Mouse (Mus musculus): ENCODE results near the gene Olfr616. TPM values are rescaled to one million over a fixed set of nuclear protein-coding genes. Genes with fewer than 3 reads are reported as not detected.
"Not testable (repeated sequence)": the region's sequence is repeated elsewhere in the genome, so short reads cannot be mapped to it uniquely, and the experiment has no call there.

Gene Olfr616
- polyA plus RNA-seq, 1 experiment from 2014 or later: not detected

GRCm38 (mm10) chr7:103520746-103521145 lies 48.2 kb downstream of the Olfr616 start, which contains the start of gene Olfr611:
Gene Olfr611 (minus strand): TSS chr7:103520846.
- WGBS: 69% methylated on average over 1 of the region's 1 CpGs
- not testable (repeated sequence) for H3K4me3 ChIP-seq (ENCODE audit: low read depth, low read length); H3K27me3 ChIP-seq (ENCODE audit: control insufficient read depth, insufficient read depth, low read depth, low read length); ATAC-seq; H3K9ac ChIP-seq (ENCODE audit: low read depth, low read length); H3K4me1 ChIP-seq (ENCODE audit: control insufficient read depth, insufficient read depth, low read length); H3K4me2 ChIP-seq (ENCODE audit: low read length); H3K36me3 ChIP-seq (ENCODE audit: control insufficient read depth, insufficient read depth, low read length); H3K27ac ChIP-seq (ENCODE audit: low read length); H3K9me3 ChIP-seq (replicated peaks; ENCODE audit: control insufficient read depth, low read length, poor library complexity, severe bottlenecking)

Small RNA genes lying within 50 kb of the gene (microRNA-seq; reads per million reads assigned to microRNA genes)
- gene Gm26506: not detected

Other genes with a start within 250 kb of the Olfr616 start
- not detected in 2 replicates for gene Olfr598, start 245.6 kb downstream of the Olfr616 start, polyA plus RNA-seq (2015; fragmentation: Nextera tagmentation; extraction: Ambion mirVana)
- not detected in 2 replicates for gene Olfr599, start 233.2 kb downstream of the Olfr616 start, polyA plus RNA-seq (2015; fragmentation: Nextera tagmentation; extraction: Ambion mirVana)
- gene Olfr600, start 219.5 kb downstream of the Olfr616 start, polyA plus RNA-seq (2015; fragmentation: Nextera tagmentation; extraction: Ambion mirVana): not detected in 2 replicates
- gene Olfr601, start 206.5 kb downstream of the Olfr616 start, polyA plus RNA-seq (2015; fragmentation: Nextera tagmentation; extraction: Ambion mirVana): not detected in 2 replicates
- gene Olfr603, start 183.0 kb downstream of the Olfr616 start, polyA plus RNA-seq (2015; fragmentation: Nextera tagmentation; extraction: Ambion mirVana): not detected in 2 replicates
- gene Usp17lc, start 154.1 kb downstream of the Olfr616 start, polyA plus RNA-seq (2015; fragmentation: Nextera tagmentation; extraction: Ambion mirVana): not detected in 2 replicates
- gene Olfr605, start 123.7 kb downstream of the Olfr616 start, polyA plus RNA-seq (2015; fragmentation: Nextera tagmentation; extraction: Ambion mirVana): not detected in 2 replicates
- gene Olfr606, start 120.1 kb downstream of the Olfr616 start, polyA plus RNA-seq (2015; fragmentation: Nextera tagmentation; extraction: Ambion mirVana): not detected in 2 replicates
- not detected in 2 replicates for gene Olfr607, start 105.0 kb downstream of the Olfr616 start, polyA plus RNA-seq (2015; fragmentation: Nextera tagmentation; extraction: Ambion mirVana)
- not detected in 2 replicates for gene Olfr608, start 99.3 kb downstream of the Olfr616 start, polyA plus RNA-seq (2015; fragmentation: Nextera tagmentation; extraction: Ambion mirVana)
- gene Olfr609, start 71.1 kb downstream of the Olfr616 start, polyA plus RNA-seq (2015; fragmentation: Nextera tagmentation; extraction: Ambion mirVana): not detected in 2 replicates
- gene Olfr610, start 57.0 kb downstream of the Olfr616 start, polyA plus RNA-seq (2015; fragmentation: Nextera tagmentation; extraction: Ambion mirVana): not detected in 2 replicates
- not detected in 2 replicates for gene Olfr611, start 48.3 kb downstream of the Olfr616 start, polyA plus RNA-seq (2015; fragmentation: Nextera tagmentation; extraction: Ambion mirVana)
- gene Olfr612, start 26.4 kb downstream of the Olfr616 start, polyA plus RNA-seq (2015; fragmentation: Nextera tagmentation; extraction: Ambion mirVana): not detected in 2 replicates
- not detected in 2 replicates for gene Olfr613, start 21.1 kb downstream of the Olfr616 start, polyA plus RNA-seq (2015; fragmentation: Nextera tagmentation; extraction: Ambion mirVana)
- not detected in 2 replicates for gene Olfr615, start 13.1 kb downstream of the Olfr616 start, polyA plus RNA-seq (2015; fragmentation: Nextera tagmentation; extraction: Ambion mirVana)
- gene Olfr617, start 3.9 kb upstream of the Olfr616 start, polyA plus RNA-seq (2015; fragmentation: Nextera tagmentation; extraction: Ambion mirVana): not detected in 2 replicates
- gene Olfr618, start 21.0 kb upstream of the Olfr616 start, polyA plus RNA-seq (2015; fragmentation: Nextera tagmentation; extraction: Ambion mirVana): 0.15 TPM in 1 of 2 replicates, not detected in the other
- gene Olfr619, start 31.4 kb upstream of the Olfr616 start, polyA plus RNA-seq (2015; fragmentation: Nextera tagmentation; extraction: Ambion mirVana): not detected in 2 replicates
- not detected in 2 replicates for gene Olfr620, start 43.4 kb upstream of the Olfr616 start, polyA plus RNA-seq (2015; fragmentation: Nextera tagmentation; extraction: Ambion mirVana)
- not detected in 2 replicates for gene Olfr622, start 73.6 kb upstream of the Olfr616 start, polyA plus RNA-seq (2015; fragmentation: Nextera tagmentation; extraction: Ambion mirVana)
- gene Olfr623, start 94.6 kb upstream of the Olfr616 start, polyA plus RNA-seq (2015; fragmentation: Nextera tagmentation; extraction: Ambion mirVana): not detected in 2 replicates
- gene Olfr624, start 102.0 kb upstream of the Olfr616 start, polyA plus RNA-seq (2015; fragmentation: Nextera tagmentation; extraction: Ambion mirVana): not detected in 2 replicates
- gene Olfr625-ps1, start 113.6 kb upstream of the Olfr616 start, polyA plus RNA-seq (2015; fragmentation: Nextera tagmentation; extraction: Ambion mirVana): not detected in 2 replicates
- gene Olfr243, start 145.5 kb upstream of the Olfr616 start, polyA plus RNA-seq (2015; fragmentation: Nextera tagmentation; extraction: Ambion mirVana): not detected in 2 replicates
- gene Olfr628, start 161.2 kb upstream of the Olfr616 start, polyA plus RNA-seq (2015; fragmentation: Nextera tagmentation; extraction: Ambion mirVana): not detected in 2 replicates
- gene Olfr629, start 175.8 kb upstream of the Olfr616 start, polyA plus RNA-seq (2015; fragmentation: Nextera tagmentation; extraction: Ambion mirVana): not detected in 2 replicates
- not detected in 2 replicates for gene Olfr630, start 188.2 kb upstream of the Olfr616 start, polyA plus RNA-seq (2015; fragmentation: Nextera tagmentation; extraction: Ambion mirVana)
- gene Olfr69, start 202.5 kb upstream of the Olfr616 start, polyA plus RNA-seq (2015; fragmentation: Nextera tagmentation; extraction: Ambion mirVana): not detected in 2 replicates
- gene Olfr68, start 210.6 kb upstream of the Olfr616 start, polyA plus RNA-seq (2015; fragmentation: Nextera tagmentation; extraction: Ambion mirVana): not detected in 2 replicates
- gene Olfr67, start 222.7 kb upstream of the Olfr616 start, polyA plus RNA-seq (2015; fragmentation: Nextera tagmentation; extraction: Ambion mirVana): not detected in 2 replicates
- gene Hbb-bt, start 244.9 kb upstream of the Olfr616 start, polyA plus RNA-seq (2015; fragmentation: Nextera tagmentation; extraction: Ambion mirVana): 1,229 and 1,369 TPM in 2 replicates